Mouse (Mus musculus) hindbrain, embryonic 13.5 days (tissue): ENCODE data around the gene Nhlrc2. TPM values are rescaled to one million over a fixed set of nuclear protein-coding genes. Genes with fewer than 3 reads are reported as not detected.

ENCODE experiments used
- ATAC-seq: fragments of 200-750 bp; cut with Nextera tagmentation; 2 replicates; pipeline ENCODE4 v1.8.0; 2017; ENCODE audit warnings: moderate TSS enrichment; ENCODE audit not compliant: low FRiP score
- H3K27ac ChIP-seq: fragments of 300-500 bp; sonication (generic); 2 replicates; pipeline ENCODE4 v1.5.1; 2015; ENCODE audit warnings: inconsistent platforms, mild to moderate bottlenecking, moderate library complexity
- H3K27me3 ChIP-seq: fragments of 300-500 bp; sonication (generic); 2 replicates; pipeline ENCODE4 v1.6.1; 2015; ENCODE audit warnings: mild to moderate bottlenecking, inconsistent platforms
- H3K36me3 ChIP-seq: fragments of 300-500 bp; sonication (generic); 2 replicates; pipeline ENCODE4 v1.6.1; 2015; ENCODE audit warnings: mild to moderate bottlenecking, inconsistent platforms
- H3K4me1 ChIP-seq: fragments of 300-500 bp; sonication (generic); replicated peaks from 2 replicates; pipeline ENCODE4 v1.6.1; 2015; ENCODE audit warnings: inconsistent platforms
- H3K4me2 ChIP-seq: fragments of 300-500 bp; sonication (generic); 2 replicates; pipeline ENCODE4 v1.6.1; 2015; ENCODE audit warnings: inconsistent platforms, mild to moderate bottlenecking, moderate library complexity
- H3K4me3 ChIP-seq: fragments of 300-500 bp; sonication (generic); 2 replicates; pipeline ENCODE4 v1.5.1; 2015; ENCODE audit warnings: mild to moderate bottlenecking, inconsistent platforms
- H3K9ac ChIP-seq: fragments of 300-500 bp; sonication (generic); 2 replicates; pipeline ENCODE4 v1.6.1; 2015; ENCODE audit warnings: mild to moderate bottlenecking, inconsistent platforms
- H3K9me3 ChIP-seq: fragments of 300-500 bp; sonication (generic); 2 replicates; pipeline ENCODE4 v1.6.1; 2016; ENCODE audit warnings: inconsistent platforms
- WGBS: fragments of 180-500 bp; shearing (Covaris S2); methylation state at CpG from one replicate; pipeline ENCODE4 v1.1.7; 2015; 5-methylcytosine and 5-hydroxymethylcytosine counted together
- polyA plus RNA-seq: library from polyadenylated mRNA; unstranded; fragments of >200 nt; fragmentation: Nextera tagmentation; extraction: Ambion mirVana; gene quantifications from 2 replicates; pipeline ENCODE4 v1.2.1, GENCODE M21; 2015

Gene Nhlrc2
- polyA plus RNA-seq, 1 experiment from 2014 or later, result 10.1 TPM

GRCm38 (mm10) chr19:56599996-56600395 is 51.9 kb downstream of the Nhlrc2 start:
- peaks cover 7% of the 10 kb centered on the region; the same call in 1 of the 2 replicates for H3K4me1 ChIP-seq
- H3K27ac ChIP-seq, result no peak overlapping the region
- peaks cover 41% of the 10 kb centered on the region for H3K36me3 ChIP-seq
- 77% methylated on average over 3 of the region's 3 CpGs for WGBS
- H3K27me3 ChIP-seq, result no peaks in the 10 kb centered on the region
- H3K9ac ChIP-seq, result no peak overlapping the region
- 0 out of 2 replicates have a peak, but pooled peaks cover 4% of the 10 kb centered on the region for H3K9me3 ChIP-seq
- no peak for ATAC-seq
- H3K4me2 ChIP-seq, result no peak overlapping the region
- no peak overlapping the region for H3K4me3 ChIP-seq

GRCm38 (mm10) chr19:56600797-56601196 is 52.7 kb downstream of the Nhlrc2 start:
- Histone ChIP-seq H3K4me2 (no peak overlapping the region), H3K9ac (no peak overlapping the region), H3K27ac (0 out of 2 replicates have a peak overlapping the region, but pooled peaks have one; percentile 8), H3K9me3 (0 out of 2 replicates have a peak, but pooled peaks cover 4% of the 10 kb centered on the region), H3K4me1 (peaks cover 7% of the 10 kb centered on the region; the same call in 1 of the 2 replicates), H3K27me3 (no peaks in the 10 kb centered on the region), H3K36me3 (peaks cover 33% of the 10 kb centered on the region), H3K4me3 (no peak overlapping the region)
- 82% methylated on average over 7 of the region's 7 CpGs for WGBS
- ATAC-seq, result no peak

GRCm38 (mm10) chr19:56601901-56602347 is 53.9 kb downstream of the Nhlrc2 start:
- Histone ChIP-seq H3K27ac (no peak overlapping the region), H3K9ac (no peak overlapping the region), H3K4me1 (peaks cover 7% of the 10 kb centered on the region; the same call in 1 of the 2 replicates), H3K36me3 (peaks cover 24% of the 10 kb centered on the region), H3K4me2 (no peak overlapping the region), H3K27me3 (no peaks in the 10 kb centered on the region), H3K4me3 (no peak overlapping the region), H3K9me3 (0 out of 2 replicates have a peak, but pooled peaks cover 4% of the 10 kb centered on the region)
- no peak for ATAC-seq
- 74% methylated on average over 15 of the region's 15 CpGs for WGBS

- Histone ChIP-seq H3K27ac (no peak overlapping the region), H3K4me1 (no peaks in the 10 kb centered on the region), H3K4me2 (no peak overlapping the region), H3K27me3 (no peaks in the 10 kb centered on the region), H3K4me3 (no peak overlapping the region), H3K36me3 (peaks cover 3% of the 10 kb centered on the region; the same call in 1 of the 2 replicates), H3K9me3 (0 out of 2 replicates have a peak, but pooled peaks cover 4% of the 10 kb centered on the region), H3K9ac (no peak overlapping the region)
- ATAC-seq, result no peak
- 80% methylated on average over 5 of the region's 5 CpGs for WGBS
Observed at GRCm38 (mm10) chr19:56608946-56609345, 60.9 kb downstream of the Nhlrc2 start.

GRCm38 (mm10) chr19:56614131-56614530 is 66.1 kb downstream of the Nhlrc2 start:
- no peak for ATAC-seq
- Histone ChIP-seq H3K4me2 (no peak overlapping the region), H3K4me1 (peaks cover 5% of the 10 kb centered on the region; the same call in 1 of the 2 replicates), H3K9me3 (no peaks in the 10 kb centered on the region), H3K4me3 (no peak overlapping the region), H3K9ac (no peak overlapping the region), H3K27ac (no peak overlapping the region), H3K36me3 (no peaks in the 10 kb centered on the region), H3K27me3 (no peaks in the 10 kb centered on the region)
- 82% methylated on average over 5 of the region's 5 CpGs for WGBS

GRCm38 (mm10) chr19:56618845-56619244 is 70.8 kb downstream of the Nhlrc2 start:
- WGBS, result 68% methylated on average over 9 of the region's 9 CpGs
- Histone ChIP-seq H3K27me3 (no peaks in the 10 kb centered on the region), H3K9ac (no peak overlapping the region), H3K4me3 (no peak overlapping the region), H3K4me2 (no peak overlapping the region), H3K36me3 (no peaks in the 10 kb centered on the region), H3K9me3 (no peaks in the 10 kb centered on the region), H3K27ac (no peak overlapping the region), H3K4me1 (peaks cover 5% of the 10 kb centered on the region; the same call in 1 of the 2 replicates)
- no peak for ATAC-seq

GRCm38 (mm10) chr19:56619546-56619945 is 71.5 kb downstream of the Nhlrc2 start:
- H3K27me3 ChIP-seq, result no peaks in the 10 kb centered on the region

GRCm38 (mm10) chr19:56621876-56622275 is 73.8 kb downstream of the Nhlrc2 start:
- H3K4me1 ChIP-seq, result peaks cover 5% of the 10 kb centered on the region; the same call in 1 of the 2 replicates
- no peak overlapping the region for H3K9ac ChIP-seq
- H3K4me3 ChIP-seq, result no peak overlapping the region
- H3K27me3 ChIP-seq, result no peaks in the 10 kb centered on the region
- H3K27ac ChIP-seq, result no peak overlapping the region
- no peaks in the 10 kb centered on the region for H3K36me3 ChIP-seq
- H3K4me2 ChIP-seq, result no peak overlapping the region
- no peak for ATAC-seq
- WGBS, result 90% methylated on average over 7 of the region's 7 CpGs
- no peaks in the 10 kb centered on the region for H3K9me3 ChIP-seq

More at GRCm38 (mm10) chr19:56619546-56619945, 71.5 kb downstream of the Nhlrc2 start:
- Histone ChIP-seq H3K9ac (no peak overlapping the region), H3K9me3 (no peaks in the 10 kb centered on the region), H3K36me3 (no peaks in the 10 kb centered on the region), H3K4me1 (peaks cover 5% of the 10 kb centered on the region; the same call in 1 of the 2 replicates), H3K27ac (no peak overlapping the region), H3K4me3 (no peak overlapping the region), H3K4me2 (no peak overlapping the region)
- WGBS, result 78% methylated on average over 4 of the region's 4 CpGs
- ATAC-seq, result no peak

GRCm38 (mm10) chr19:56627881-56628472 is 79.9 kb downstream of the Nhlrc2 start:
- Histone ChIP-seq H3K27me3 (no peaks in the 10 kb centered on the region), H3K4me1 (no peaks in the 10 kb centered on the region), H3K4me2 (no peak overlapping the region), H3K27ac (no peak overlapping the region), H3K4me3 (no peak overlapping the region), H3K9me3 (no peaks in the 10 kb centered on the region), H3K36me3 (no peaks in the 10 kb centered on the region), H3K9ac (no peak overlapping the region)
- ATAC-seq, result no peak
- 91% methylated on average over 10 of the region's 10 CpGs for WGBS

- Histone ChIP-seq H3K27me3 (no peaks in the 10 kb centered on the region), H3K9ac (no peak overlapping the region), H3K4me2 (no peak overlapping the region), H3K4me3 (no peak overlapping the region), H3K9me3 (no peaks in the 10 kb centered on the region), H3K36me3 (no peaks in the 10 kb centered on the region), H3K27ac (no peak overlapping the region), H3K4me1 (no peaks in the 10 kb centered on the region)
- 84% methylated on average over 6 of the region's 6 CpGs for WGBS
- ATAC-seq, result no peak
Observed at GRCm38 (mm10) chr19:56629647-56630046, 81.6 kb downstream of the Nhlrc2 start.

- 87% methylated on average over 4 of the region's 4 CpGs for WGBS
- no peak for ATAC-seq
- H3K4me1 ChIP-seq, result no peaks in the 10 kb centered on the region
Observed at GRCm38 (mm10) chr19:56631017-56631416, 83.0 kb downstream of the Nhlrc2 start.

GRCm38 (mm10) chr19:56631451-56631901 is 83.4 kb downstream of the Nhlrc2 start:
- Histone ChIP-seq H3K9ac (no peak overlapping the region), H3K4me1 (no peaks in the 10 kb centered on the region), H3K27ac (no peak overlapping the region), H3K9me3 (no peaks in the 10 kb centered on the region), H3K36me3 (no peaks in the 10 kb centered on the region), H3K27me3 (no peaks in the 10 kb centered on the region), H3K4me2 (no peak overlapping the region), H3K4me3 (no peak overlapping the region)
- WGBS, result 57% methylated on average over 11 of the region's 11 CpGs
- no peak for ATAC-seq

More at GRCm38 (mm10) chr19:56631017-56631416, 83.0 kb downstream of the Nhlrc2 start:
- Histone ChIP-seq H3K4me2 (no peak overlapping the region), H3K36me3 (no peaks in the 10 kb centered on the region), H3K4me3 (no peak overlapping the region), H3K9me3 (no peaks in the 10 kb centered on the region), H3K27me3 (no peaks in the 10 kb centered on the region), H3K27ac (no peak overlapping the region), H3K9ac (no peak overlapping the region)
